Mouse (Mus musculus) lung, postnatal 0 days (tissue): Measurements from ENCODE around the gene Ppp1r1b.

Experiments used
- CTCF ChIP-seq: IDR thresholded peaks from 2 replicates; pipeline ENCODE4 v1.5.1; 2016; ENCODE audit warnings: antibody characterized with exemption, mild to moderate bottlenecking
- EP300 ChIP-seq: IDR thresholded peaks from 2 replicates; pipeline ENCODE4 v1.6.1; 2016; ENCODE audit warnings: antibody characterized with exemption, mild to moderate bottlenecking, control low read depth

- TF ChIP-seq CTCF: no peak
- no peak for TF ChIP-seq EP300
Measured at GRCm38 (mm10) chr11:98395041-98395440, 46.8 kb downstream of the Ppp1r1b start.
